Mouse (Mus musculus): ENCODE data around the gene Atp8a2.
A peak's percentile ranks its signal among the peaks of the same experiment; 100 is the strongest.

- peak; percentile 18; the same call in 1 of the 2 replicates for TF ChIP-seq CTCF (IDR thresholded peaks at IDR 0.05; ENCODE audit: low read depth, low read length)
- no peak for TF ChIP-seq TAL1 (conservative IDR thresholded peaks at IDR 0.05; ENCODE audit: low read depth, low read length)
- no peak for TF ChIP-seq POLR2AphosphoS5 (IDR thresholded peaks at IDR 0.05; ENCODE audit: insufficient replicate concordance, low read depth, low read length)
- no peak for TF ChIP-seq GATA2 (IDR thresholded peaks at IDR 0.05; ENCODE audit: borderline replicate concordance, low read depth, low read length)
Measured at GRCm38 (mm10) chr14:59612920-59613625, 583.9 kb downstream of the Atp8a2 start.
